Mouse (Mus musculus): ENCODE data around the gene Xylb. TPM values are rescaled to one million over a fixed set of nuclear protein-coding genes. Genes with fewer than 3 reads are reported as not detected.
A peak's percentile ranks its signal among the peaks of the same experiment; 100 is the strongest.

Gene Xylb
- polyA plus RNA-seq, 1 experiment from 2014 or later: 5.0 TPM

- H3K9me3 ChIP-seq: no peaks in the 10 kb centered on the region
- 71% methylated on average over 5 of the region's 5 CpGs for WGBS
- no peaks in the 10 kb centered on the region for H3K27me3 ChIP-seq
- H3K4me1 ChIP-seq: peaks cover 47% of the 10 kb centered on the region
- no peak for ATAC-seq (ENCODE audit: low FRiP score, low read depth)
- H3K27ac ChIP-seq (replicated peaks): no peak overlapping the region
- H3K4me2 ChIP-seq (replicated peaks): peak overlapping the region; percentile 87
- H3K4me3 ChIP-seq: peak overlapping the region; percentile 98
- H3K36me3 ChIP-seq: peaks cover 28% of the 10 kb centered on the region; the same call in 1 of the 2 replicates
- H3K9ac ChIP-seq (replicated peaks): peak overlapping the region; percentile 100
Observed at GRCm38 (mm10) chr9:119404090-119404489, 46.9 kb downstream of the Xylb start.

GRCm38 (mm10) chr9:119407884-119408283 is 50.7 kb downstream of the Xylb start:
- 0 out of 2 replicates have a peak, but pooled peaks cover 10% of the 10 kb centered on the region for H3K9me3 ChIP-seq
- H3K4me3 ChIP-seq: no peak overlapping the region
- H3K9ac ChIP-seq (replicated peaks): no peak overlapping the region
- peaks cover 39% of the 10 kb centered on the region for H3K4me1 ChIP-seq
- H3K36me3 ChIP-seq: peaks cover 53% of the 10 kb centered on the region
- ATAC-seq (ENCODE audit: low FRiP score, low read depth): no peak
- H3K4me2 ChIP-seq (replicated peaks): no peak overlapping the region
- H3K27me3 ChIP-seq: no peaks in the 10 kb centered on the region
- 87% methylated on average over 15 of the region's 15 CpGs for WGBS
- no peak overlapping the region for H3K27ac ChIP-seq (replicated peaks)

- no peak for ATAC-seq (ENCODE audit: low FRiP score, low read depth)
- Histone ChIP-seq H3K36me3 (peaks cover 57% of the 10 kb centered on the region), H3K27me3 (no peaks in the 10 kb centered on the region), H3K4me3 (no peak overlapping the region), H3K4me1 (peaks cover 34% of the 10 kb centered on the region), H3K9ac (replicated peaks) (no peak overlapping the region), H3K4me2 (replicated peaks) (no peak overlapping the region), H3K27ac (replicated peaks) (0 out of 2 replicates have a peak overlapping the region, but pooled peaks have one; percentile 26), H3K9me3 (0 out of 2 replicates have a peak, but pooled peaks cover 13% of the 10 kb centered on the region)
- 85% methylated on average over 11 of the region's 11 CpGs for WGBS
Observed at GRCm38 (mm10) chr9:119408898-119409664, 51.9 kb downstream of the Xylb start.

GRCm38 (mm10) chr9:119409864-119410263 is 52.7 kb downstream of the Xylb start:
- no peak overlapping the region for H3K27ac ChIP-seq (replicated peaks)
- WGBS: 89% methylated on average over 5 of the region's 5 CpGs
- H3K4me2 ChIP-seq (replicated peaks): no peak overlapping the region
- 0 out of 2 replicates have a peak, but pooled peaks cover 13% of the 10 kb centered on the region for H3K9me3 ChIP-seq
- H3K4me3 ChIP-seq: no peak overlapping the region
- ATAC-seq (ENCODE audit: low FRiP score, low read depth): no peak
- no peaks in the 10 kb centered on the region for H3K27me3 ChIP-seq
- peaks cover 57% of the 10 kb centered on the region for H3K36me3 ChIP-seq
- peaks cover 26% of the 10 kb centered on the region for H3K4me1 ChIP-seq
- H3K9ac ChIP-seq (replicated peaks): no peak overlapping the region

- Histone ChIP-seq H3K4me1 (peaks cover 16% of the 10 kb centered on the region), H3K27ac (replicated peaks) (0 out of 2 replicates have a peak overlapping the region, but pooled peaks have one; percentile 35)
Observed at GRCm38 (mm10) chr9:119418025-119418424, 60.8 kb downstream of the Xylb start.

GRCm38 (mm10) chr9:119419852-119420438 is 62.8 kb downstream of the Xylb start:
- Histone ChIP-seq H3K4me1 (peaks cover 19% of the 10 kb centered on the region), H3K9me3 (no peaks in the 10 kb centered on the region), H3K9ac (replicated peaks) (no peak overlapping the region), H3K36me3 (0 out of 2 replicates have a peak, but pooled peaks cover 4% of the 10 kb centered on the region), H3K4me3 (no peak overlapping the region), H3K27me3 (no peaks in the 10 kb centered on the region), H3K4me2 (replicated peaks) (no peak overlapping the region), H3K27ac (replicated peaks) (no peak overlapping the region)
- no peak for ATAC-seq (ENCODE audit: low FRiP score, low read depth)
- WGBS: 86% methylated on average over 12 of the region's 12 CpGs

More at GRCm38 (mm10) chr9:119418025-119418424, 60.8 kb downstream of the Xylb start:
- Histone ChIP-seq H3K9me3 (0 out of 2 replicates have a peak, but pooled peaks cover 3% of the 10 kb centered on the region), H3K9ac (replicated peaks) (no peak overlapping the region), H3K36me3 (peaks cover 3% of the 10 kb centered on the region), H3K4me2 (replicated peaks) (no peak overlapping the region), H3K4me3 (no peak overlapping the region), H3K27me3 (no peaks in the 10 kb centered on the region)
- no peak for ATAC-seq (ENCODE audit: low FRiP score, low read depth)
- WGBS: 86% methylated on average over 18 of the region's 18 CpGs

- ATAC-seq (ENCODE audit: low FRiP score, low read depth): no peak
- Histone ChIP-seq H3K4me1 (peaks cover 17% of the 10 kb centered on the region), H3K9ac (replicated peaks) (no peak overlapping the region), H3K36me3 (peaks cover 35% of the 10 kb centered on the region), H3K27me3 (no peaks in the 10 kb centered on the region), H3K4me3 (no peak overlapping the region), H3K27ac (replicated peaks) (no peak overlapping the region), H3K9me3 (no peaks in the 10 kb centered on the region), H3K4me2 (replicated peaks) (no peak overlapping the region)
- 72% methylated on average over 7 of the region's 7 CpGs for WGBS
Observed at GRCm38 (mm10) chr9:119425217-119425975, 68.2 kb downstream of the Xylb start.

- no peak for ATAC-seq (ENCODE audit: low FRiP score, low read depth)
- H3K4me1 ChIP-seq: peaks cover 17% of the 10 kb centered on the region
- no peaks in the 10 kb centered on the region for H3K9me3 ChIP-seq
- H3K4me2 ChIP-seq (replicated peaks): no peak overlapping the region
- 88% methylated on average over 13 of the region's 13 CpGs for WGBS
- no peak overlapping the region for H3K4me3 ChIP-seq
- 0 out of 2 replicates have a peak overlapping the region, but pooled peaks have one; percentile 15 for H3K27ac ChIP-seq (replicated peaks)
- H3K27me3 ChIP-seq: no peaks in the 10 kb centered on the region
- H3K9ac ChIP-seq (replicated peaks): no peak overlapping the region
- H3K36me3 ChIP-seq: peaks cover 39% of the 10 kb centered on the region
Observed at GRCm38 (mm10) chr9:119425976-119426415, 68.8 kb downstream of the Xylb start.

GRCm38 (mm10) chr9:119426483-119426882 is 69.3 kb downstream of the Xylb start:
- Histone ChIP-seq H3K4me1 (peaks cover 17% of the 10 kb centered on the region), H3K27me3 (no peaks in the 10 kb centered on the region), H3K4me3 (no peak overlapping the region), H3K9me3 (no peaks in the 10 kb centered on the region), H3K9ac (replicated peaks) (no peak overlapping the region), H3K4me2 (replicated peaks) (no peak overlapping the region), H3K27ac (replicated peaks) (0 out of 2 replicates have a peak overlapping the region, but pooled peaks have one; percentile 15), H3K36me3 (peaks cover 44% of the 10 kb centered on the region)
- ATAC-seq (ENCODE audit: low FRiP score, low read depth): no peak
- WGBS: 91% methylated on average over 7 of the region's 7 CpGs

- Histone ChIP-seq H3K9me3 (no peaks in the 10 kb centered on the region), H3K36me3 (peaks cover 73% of the 10 kb centered on the region), H3K27ac (replicated peaks) (no peak overlapping the region), H3K27me3 (no peaks in the 10 kb centered on the region), H3K4me3 (no peak overlapping the region), H3K9ac (replicated peaks) (no peak overlapping the region), H3K4me1 (peaks cover 11% of the 10 kb centered on the region), H3K4me2 (replicated peaks) (no peak overlapping the region)
- 62% methylated on average over 7 of the region's 7 CpGs for WGBS
- ATAC-seq (ENCODE audit: low FRiP score, low read depth): peak; percentile 46
Observed at GRCm38 (mm10) chr9:119430311-119430710, 73.1 kb downstream of the Xylb start.

- Histone ChIP-seq H3K9me3 (no peaks in the 10 kb centered on the region), H3K4me2 (replicated peaks) (no peak overlapping the region), H3K9ac (replicated peaks) (no peak overlapping the region), H3K4me3 (no peak overlapping the region), H3K27ac (replicated peaks) (no peak overlapping the region), H3K4me1 (no peaks in the 10 kb centered on the region), H3K36me3 (peaks cover 90% of the 10 kb centered on the region), H3K27me3 (no peaks in the 10 kb centered on the region)
- ATAC-seq (ENCODE audit: low FRiP score, low read depth): no peak
- WGBS: 87% methylated on average over 2 of the region's 2 CpGs
Observed at GRCm38 (mm10) chr9:119435855-119436254, 78.7 kb downstream of the Xylb start.
